Mouse (Mus musculus) lung, embryonic 16.5 days (tissue): Measurements from ENCODE around the gene C330007P06Rik. TPM values are rescaled to one million over a fixed set of nuclear protein-coding genes. Genes with fewer than 3 reads are reported as not detected.
"Not testable (repeated sequence)": the region's sequence is repeated elsewhere in the genome, so short reads cannot be mapped to it uniquely, and the experiment has no call there.

Source experiments
- ATAC-seq: fragments of 200-750 bp; cut with Nextera tagmentation; 2 replicates; pipeline ENCODE4 v1.8.0; 2017; ENCODE audit warnings: low read depth, mild to moderate bottlenecking, moderate library complexity
- H3K27ac ChIP-seq: fragments of 300-500 bp; sonication (generic); 2 replicates; pipeline ENCODE4 v1.5.1; 2014; ENCODE audit warnings: mild to moderate bottlenecking, control low read depth, low read length
- H3K27me3 ChIP-seq: fragments of 300-500 bp; sonication (generic); 2 replicates; pipeline ENCODE4 v1.6.1; 2014; ENCODE audit warnings: low read depth, low read length, mixed read lengths; ENCODE audit not compliant: control insufficient read depth, insufficient read depth
- H3K36me3 ChIP-seq: fragments of 300-500 bp; sonication (generic); 2 replicates; pipeline ENCODE4 v1.6.1; 2014; ENCODE audit warnings: low read length; ENCODE audit not compliant: control insufficient read depth, insufficient read depth
- H3K4me1 ChIP-seq: fragments of 300-500 bp; sonication (generic); replicated peaks from 2 replicates; pipeline ENCODE4 v1.6.1; 2014; ENCODE audit warnings: low read length, mixed read lengths; ENCODE audit not compliant: control insufficient read depth, insufficient read depth
- H3K4me2 ChIP-seq: fragments of 300-500 bp; sonication (generic); 2 replicates; pipeline ENCODE4 v1.6.1; 2014; ENCODE audit warnings: low read depth, low read length, control low read depth
- H3K4me3 ChIP-seq: fragments of 300-500 bp; sonication (generic); 2 replicates; pipeline ENCODE4 v1.5.1; 2014; ENCODE audit warnings: mild to moderate bottlenecking, low read length, control low read depth
- H3K9ac ChIP-seq: fragments of 300-500 bp; sonication (generic); 2 replicates; pipeline ENCODE4 v1.6.1; 2014; ENCODE audit warnings: low read length, control low read depth
- H3K9me3 ChIP-seq: fragments of 300-500 bp; sonication (generic); 2 replicates; pipeline ENCODE4 v1.6.1; 2016; ENCODE audit warnings: low read length; ENCODE audit not compliant: control insufficient read depth
- WGBS: fragments of 180-500 bp; shearing (Covaris S2); extraction: QIAGEN DNeasy Blood & Tissue Kit; methylation state at CpG from one replicate; pipeline ENCODE4 v1.1.7; 2014; 5-methylcytosine and 5-hydroxymethylcytosine counted together
- polyA plus RNA-seq: library from polyadenylated mRNA; unstranded; fragments of >200 nt; fragmentation: Nextera tagmentation; extraction: Ambion mirVana; gene quantifications from 2 replicates; pipeline ENCODE4 v1.2.1, GENCODE M21; 2015

Gene C330007P06Rik
- polyA plus RNA-seq, 1 experiment from 2014 or later: 38.7 TPM

- no peaks in the 10 kb centered on the region for H3K36me3 ChIP-seq
- peak overlapping the region; percentile 59 for H3K4me2 ChIP-seq
- no peaks in the 10 kb centered on the region for H3K27me3 ChIP-seq
- H3K9ac ChIP-seq: peak overlapping the region; percentile 43; the same call in 1 of the 2 replicates
- peak; percentile 91 for ATAC-seq
- H3K4me3 ChIP-seq: peak overlapping the region; percentile 46
- peak overlapping the region; percentile 77 for H3K27ac ChIP-seq
- H3K9me3 ChIP-seq: no peaks in the 10 kb centered on the region
- H3K4me1 ChIP-seq: 0 out of 2 replicates have a peak, but pooled peaks cover 4% of the 10 kb centered on the region
- WGBS: 11% methylated on average over 45 of the region's 45 CpGs
Observed at GRCm38 (mm10) chrX:36807360-36808317, 66.3 kb downstream of the C330007P06Rik start.

GRCm38 (mm10) chrX:36805466-36806235 lies 68.3 kb downstream of the C330007P06Rik start:
- no peaks in the 10 kb centered on the region for H3K36me3 ChIP-seq
- no peaks in the 10 kb centered on the region for H3K27me3 ChIP-seq
- no peaks in the 10 kb centered on the region for H3K9me3 ChIP-seq
- H3K27ac ChIP-seq: no peak overlapping the region
- H3K9ac ChIP-seq: no peak overlapping the region
- 0 out of 2 replicates have a peak, but pooled peaks cover 4% of the 10 kb centered on the region for H3K4me1 ChIP-seq
- WGBS: 68% methylated on average over 5 of the region's 5 CpGs
- no peak overlapping the region for H3K4me2 ChIP-seq
- no peak overlapping the region for H3K4me3 ChIP-seq
- no peak for ATAC-seq

- Histone ChIP-seq H3K36me3 (no peaks in the 10 kb centered on the region), H3K4me1 (0 out of 2 replicates have a peak, but pooled peaks cover 4% of the 10 kb centered on the region), H3K27ac (peak overlapping the region; percentile 37; the same call in 1 of the 2 replicates), H3K9ac (no peak overlapping the region), H3K27me3 (no peaks in the 10 kb centered on the region), H3K4me3 (no peak overlapping the region), H3K9me3 (no peaks in the 10 kb centered on the region), H3K4me2 (no peak overlapping the region)
- 45% methylated on average over 5 of the region's 5 CpGs for WGBS
- ATAC-seq: peak; percentile 65
Observed at GRCm38 (mm10) chrX:36804196-36804595, 69.7 kb downstream of the C330007P06Rik start.

- H3K9ac ChIP-seq: no peak overlapping the region
- H3K4me3 ChIP-seq: no peak overlapping the region
- H3K4me2 ChIP-seq: no peak overlapping the region
- ATAC-seq: no peak
- no peaks in the 10 kb centered on the region for H3K9me3 ChIP-seq
- 63% methylated on average over 5 of the region's 5 CpGs for WGBS
- H3K36me3 ChIP-seq: no peaks in the 10 kb centered on the region
- no peaks in the 10 kb centered on the region for H3K27me3 ChIP-seq
- H3K27ac ChIP-seq: no peak overlapping the region
- H3K4me1 ChIP-seq: 0 out of 2 replicates have a peak, but pooled peaks cover 4% of the 10 kb centered on the region
Observed at GRCm38 (mm10) chrX:36803189-36803588, 70.7 kb downstream of the C330007P06Rik start.

- H3K27me3 ChIP-seq: no peaks in the 10 kb centered on the region
- peaks cover 4% of the 10 kb centered on the region for H3K36me3 ChIP-seq
- 43% methylated on average over 6 of the region's 6 CpGs for WGBS
- no peaks in the 10 kb centered on the region for H3K9me3 ChIP-seq
- H3K27ac ChIP-seq: no peak overlapping the region
- no peak overlapping the region for H3K4me3 ChIP-seq
- H3K4me1 ChIP-seq: no peaks in the 10 kb centered on the region
- no peak for ATAC-seq
- H3K4me2 ChIP-seq: no peak overlapping the region
- H3K9ac ChIP-seq: no peak overlapping the region
Observed at GRCm38 (mm10) chrX:36799131-36799879, 74.6 kb downstream of the C330007P06Rik start.

GRCm38 (mm10) chrX:36796734-36797133 lies 77.2 kb downstream of the C330007P06Rik start:
- Histone ChIP-seq H3K4me3 (peak overlapping the region; percentile 66), H3K4me2 (peak overlapping the region; percentile 57), H3K9ac (peak overlapping the region; percentile 73), H3K27ac (peak overlapping the region; percentile 91)
- not testable (repeated sequence) for H3K9me3 ChIP-seq, H3K36me3 ChIP-seq, ATAC-seq, H3K27me3 ChIP-seq, H3K4me1 ChIP-seq
- 54% methylated on average over 8 of the region's 8 CpGs for WGBS

GRCm38 (mm10) chrX:36796163-36796581 lies 77.7 kb downstream of the C330007P06Rik start:
- peak; percentile 89 for ATAC-seq
- H3K4me3 ChIP-seq: peak overlapping the region; percentile 66
- no peaks in the 10 kb centered on the region for H3K9me3 ChIP-seq
- H3K4me2 ChIP-seq: peak overlapping the region; percentile 57
- H3K27me3 ChIP-seq: no peaks in the 10 kb centered on the region
- WGBS: 12% methylated on average over 34 of the region's 41 CpGs
- H3K9ac ChIP-seq: peak overlapping the region; percentile 73
- peaks cover 4% of the 10 kb centered on the region for H3K36me3 ChIP-seq
- H3K4me1 ChIP-seq: no peaks in the 10 kb centered on the region
- peak overlapping the region; percentile 91 for H3K27ac ChIP-seq

GRCm38 (mm10) chrX:36795424-36796162 lies 78.3 kb downstream of the C330007P06Rik start, which contains the start of gene Slc25a5:
Slc25a5 (plus strand) TSS chrX:36795651.
- H3K36me3 ChIP-seq: peaks cover 4% of the 10 kb centered on the region
- H3K9ac ChIP-seq: peak within 1 kb of the TSS; percentile 73
- no peaks in the 10 kb centered on the region for H3K4me1 ChIP-seq
- 19% methylated on average over 41 of the region's 41 CpGs for WGBS
- H3K27ac ChIP-seq: peak within 1 kb of the TSS; percentile 91
- H3K27me3 ChIP-seq: no peaks in the 10 kb centered on the region
- H3K9me3 ChIP-seq: no peaks in the 10 kb centered on the region
- peak; percentile 95 for ATAC-seq
- peak within 1 kb of the TSS; percentile 57 for H3K4me2 ChIP-seq
- peak within 1 kb of the TSS; percentile 66 for H3K4me3 ChIP-seq
